Mouse (Mus musculus) urinary bladder, postnatal 4 days (tissue): ENCODE data around the gene Fahd2a.

ENCODE experiments used
- DNase-seq, 2 experiments: peaks; one replicate each; pipeline ENCODE4 v3.0.0; 2021 to 2022; ENCODE audit warnings: low spot score in 2 of 2

The Fahd2a gene

GRCm38 (mm10) chr2:127433487-127434295 lies 10.7 kb downstream of the Fahd2a start:
- no peak for DNase-seq

GRCm38 (mm10) chr2:127430238-127430637 lies 14.1 kb downstream of the Fahd2a start:
- DNase-seq, result peak in 1 of 2 experiments; percentile 25

- DNase-seq, result peak in 1 of 2 experiments; percentile 23
Observed at GRCm38 (mm10) chr2:127424977-127425376, 19.4 kb downstream of the Fahd2a start, which contains the start of gene Gpat2. TSS of gene Gpat2 (plus strand) at chr2:127425199.

- DNase-seq, result no peak
Observed at GRCm38 (mm10) chr2:127418266-127418970, 25.9 kb downstream of the Fahd2a start.

GRCm38 (mm10) chr2:127416706-127417105 lies 27.7 kb downstream of the Fahd2a start:
- no peak for DNase-seq

- DNase-seq, result no peak
Observed at GRCm38 (mm10) chr2:127415806-127416205, 28.6 kb downstream of the Fahd2a start.

- no peak for DNase-seq
Observed at GRCm38 (mm10) chr2:127411126-127411525, 33.2 kb downstream of the Fahd2a start.

- no peak for DNase-seq
Observed at GRCm38 (mm10) chr2:127398738-127399137, 45.6 kb downstream of the Fahd2a start.

- no peak for DNase-seq
Observed at GRCm38 (mm10) chr2:127394606-127395161, 49.7 kb downstream of the Fahd2a start.

- DNase-seq, result no peak
Observed at GRCm38 (mm10) chr2:127391323-127391722, 53.0 kb downstream of the Fahd2a start.

- DNase-seq, result no peak
Observed at GRCm38 (mm10) chr2:127390846-127391245, 53.5 kb downstream of the Fahd2a start.

- no peak for DNase-seq
Observed at GRCm38 (mm10) chr2:127390352-127390751, 54.0 kb downstream of the Fahd2a start.

GRCm38 (mm10) chr2:127387521-127387920 lies 56.8 kb downstream of the Fahd2a start:
- DNase-seq, result no peak
